Mouse (Mus musculus) testis, adult 2 months (tissue): ENCODE data around the gene Kirrel3. TPM values are rescaled to one million over a fixed set of nuclear protein-coding genes. Genes with fewer than 3 reads are reported as not detected.

Source experiments
- H3K27ac ChIP-seq: fragments of 200-500 bp; 2 replicates; pipeline ENCODE4 v1.5.1; 2012; ENCODE audit warnings: low read depth, low read length; ENCODE audit not compliant: control insufficient read depth, insufficient read depth
- H3K27me3 ChIP-seq: fragments of 200-500 bp; 2 replicates; pipeline ENCODE4 v1.6.1; 2012; ENCODE audit warnings: mild to moderate bottlenecking, low read length, moderate library complexity; ENCODE audit not compliant: control insufficient read depth, insufficient read depth
- H3K36me3 ChIP-seq: fragments of 200-500 bp; 2 replicates; pipeline ENCODE4 v1.6.1; 2012; ENCODE audit warnings: mild to moderate bottlenecking, low read length; ENCODE audit not compliant: control insufficient read depth, insufficient read depth
- H3K4me1 ChIP-seq: fragments of 200-500 bp; 2 replicates; pipeline ENCODE4 v1.6.1; 2012; ENCODE audit warnings: low read length; ENCODE audit not compliant: control insufficient read depth, insufficient read depth
- H3K4me3 ChIP-seq: fragments of 200-500 bp; 2 replicates; pipeline ENCODE4 v1.5.1; 2012; ENCODE audit warnings: low read depth, mild to moderate bottlenecking, low read length, moderate library complexity, mixed read lengths; ENCODE audit not compliant: control insufficient read depth
- CTCF ChIP-seq: fragments of 200-500 bp; IDR thresholded peaks from 2 replicates; pipeline ENCODE4 v1.5.1; 2012; ENCODE audit warnings: low read depth, mild to moderate bottlenecking, inconsistent platforms, low read length, moderate library complexity; ENCODE audit not compliant: control insufficient read depth, insufficient read depth, insufficient replicate concordance
- POLR2A ChIP-seq: fragments of 200-500 bp; IDR thresholded peaks from 2 replicates; pipeline ENCODE4 v1.6.1; 2012; ENCODE audit warnings: low read depth, mild to moderate bottlenecking, inconsistent platforms, low read length, moderate library complexity; ENCODE audit not compliant: control insufficient read depth
- polyA plus RNA-seq: library from polyadenylated mRNA; depleted of rRNA; stranded (reverse); fragments of >200 nt; gene quantifications from 2 replicates; pipeline ENCODE4 v1.2.3, GENCODE M21; 2012

The Kirrel3 gene
- polyA plus RNA-seq, 1 experiment = 0.10 TPM

DNA sequence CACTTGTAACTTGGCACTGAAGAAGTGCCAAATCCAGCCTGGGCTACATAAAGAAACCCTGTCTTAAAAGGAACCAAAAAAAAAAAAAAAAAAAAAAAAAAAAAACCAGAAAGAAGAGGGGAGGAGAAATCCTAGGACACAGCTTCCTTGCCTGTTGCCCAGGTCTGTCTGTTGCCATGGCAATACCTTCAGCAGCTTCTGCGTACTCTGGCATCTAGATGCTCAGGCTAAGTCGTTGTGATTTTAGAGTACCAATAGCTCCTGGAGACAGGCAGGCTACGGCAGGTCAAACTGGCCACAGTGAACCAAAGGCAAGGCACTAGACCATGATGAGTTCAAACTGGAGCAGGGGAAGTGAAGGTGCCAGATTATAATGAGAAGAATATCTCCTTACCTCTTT, 568.0 kb downstream of the Kirrel3 start:
- H3K4me1 ChIP-seq = peaks cover 4% of the 10 kb centered on the region
- H3K27me3 ChIP-seq = no peaks in the 10 kb centered on the region
- H3K27ac ChIP-seq = no peak overlapping the region
- no peak for TF ChIP-seq POLR2A
- TF ChIP-seq CTCF = no peak
- peak overlapping the region; percentile 75 for H3K4me3 ChIP-seq
- H3K36me3 ChIP-seq = no peaks in the 10 kb centered on the region

DNA sequence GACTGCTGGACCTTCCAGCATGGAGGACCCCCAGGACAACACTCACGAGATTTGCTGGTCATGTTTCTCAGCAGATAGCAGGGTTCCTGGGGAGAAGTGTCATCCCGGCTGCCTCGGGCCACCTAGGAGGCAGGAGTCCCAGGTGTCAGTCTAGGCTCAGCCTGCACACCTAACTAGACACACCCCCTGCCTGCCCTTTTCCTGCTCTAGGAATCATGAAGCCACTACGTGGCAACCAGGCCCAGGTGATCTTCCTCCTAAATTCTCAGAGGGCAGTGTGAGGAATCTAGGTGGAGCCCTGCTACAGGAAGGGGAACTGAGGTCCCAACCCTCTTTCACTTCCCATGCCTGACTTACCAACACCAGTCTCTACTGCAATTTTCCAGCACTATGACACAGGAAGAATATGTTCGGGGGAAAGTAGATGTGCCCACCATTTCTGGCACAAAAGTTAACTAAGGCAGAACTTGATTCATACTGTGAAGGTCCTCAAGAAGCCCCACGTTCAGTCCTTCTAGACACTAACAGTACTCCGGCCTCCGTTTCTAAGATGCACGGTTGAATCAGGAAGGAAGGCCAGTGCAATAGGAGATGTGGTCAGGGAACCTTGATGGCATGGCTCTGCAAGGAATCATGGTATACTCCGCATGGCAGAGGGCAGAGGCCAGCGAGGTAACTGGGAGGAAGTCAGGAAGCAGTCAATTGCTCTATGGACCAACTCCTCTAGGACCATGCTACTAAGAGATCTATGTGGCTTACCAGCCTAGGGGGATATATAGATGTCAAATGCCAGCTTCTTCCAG, 570.0 kb downstream of the Kirrel3 start:
- H3K4me3 ChIP-seq = no peak overlapping the region
- no peaks in the 10 kb centered on the region for H3K27me3 ChIP-seq
- TF ChIP-seq POLR2A (no peak), CTCF (no peak)
- no peak overlapping the region for H3K27ac ChIP-seq
- H3K36me3 ChIP-seq = no peaks in the 10 kb centered on the region
- peaks cover 4% of the 10 kb centered on the region for H3K4me1 ChIP-seq

DNA sequence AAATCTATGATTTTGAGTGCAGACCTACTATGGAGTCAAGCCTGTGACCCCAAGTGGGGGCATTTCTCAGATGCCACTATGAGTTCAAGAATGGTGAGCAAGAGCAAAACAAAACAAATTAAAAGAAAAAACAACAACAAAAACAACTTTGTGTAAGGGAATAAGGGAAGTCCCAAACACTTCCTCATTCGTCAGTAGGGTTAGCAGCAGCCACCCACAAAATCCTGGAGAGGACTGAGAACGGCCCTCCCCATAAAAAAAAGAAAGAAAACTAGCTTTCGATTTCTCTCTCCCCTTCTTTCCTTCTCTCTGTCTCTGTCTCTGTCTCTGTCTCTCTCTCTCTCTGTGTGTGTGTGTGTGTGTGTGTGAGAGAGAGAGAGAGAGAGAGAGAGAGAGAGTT, 570.9 kb downstream of the Kirrel3 start:
- H3K27ac ChIP-seq = no peak overlapping the region
- H3K4me1 ChIP-seq = peaks cover 4% of the 10 kb centered on the region
- no peak overlapping the region for H3K4me3 ChIP-seq
- H3K36me3 ChIP-seq = no peaks in the 10 kb centered on the region
- H3K27me3 ChIP-seq = no peaks in the 10 kb centered on the region
- no peak for TF ChIP-seq POLR2A
- no peak for TF ChIP-seq CTCF

DNA sequence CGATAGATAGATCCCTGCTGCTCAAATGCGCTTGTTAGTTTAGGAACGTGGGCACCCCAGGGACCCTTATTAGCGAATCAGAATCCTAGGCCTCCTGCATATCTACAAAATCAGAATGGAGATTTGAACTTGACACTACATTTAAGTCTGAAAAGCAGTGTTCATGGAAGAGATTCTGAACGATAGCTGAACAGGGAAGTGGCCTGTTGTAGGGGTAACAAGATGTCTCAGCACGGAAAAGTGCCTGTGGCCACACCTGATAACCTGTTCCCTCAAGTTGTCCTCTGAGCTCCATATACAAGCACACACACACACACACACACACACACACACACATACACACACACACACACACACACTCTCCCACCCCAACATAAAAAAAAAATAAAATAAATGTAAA, 571.9 kb downstream of the Kirrel3 start:
- Histone ChIP-seq H3K27ac (no peak overlapping the region), H3K4me3 (no peak overlapping the region), H3K36me3 (no peaks in the 10 kb centered on the region), H3K27me3 (no peaks in the 10 kb centered on the region), H3K4me1 (peaks cover 3% of the 10 kb centered on the region)
- TF ChIP-seq CTCF (no peak), POLR2A (no peak)

DNA sequence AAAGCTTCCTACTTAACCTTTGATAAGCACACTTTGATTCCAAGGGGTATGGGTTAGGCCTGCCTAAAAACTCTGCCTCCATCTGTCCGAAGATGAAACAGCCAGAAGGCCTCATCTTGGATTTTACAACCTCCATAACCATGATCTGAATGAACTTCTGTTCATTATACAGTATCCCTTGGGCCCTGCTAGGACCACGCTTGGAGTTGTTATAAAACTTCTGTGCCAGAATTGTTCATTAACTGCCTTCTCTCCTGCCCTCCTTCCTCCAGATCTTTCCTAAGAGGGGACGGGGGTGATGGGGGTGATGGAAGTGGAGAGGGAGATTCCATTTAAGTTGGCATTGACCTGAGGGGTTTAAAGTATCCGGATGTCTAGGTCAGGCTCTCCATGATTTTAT, 572.5 kb downstream of the Kirrel3 start:
- peaks cover 1% of the 10 kb centered on the region; the same call in 1 of the 2 replicates for H3K4me1 ChIP-seq
- no peaks in the 10 kb centered on the region for H3K36me3 ChIP-seq
- H3K27me3 ChIP-seq = no peaks in the 10 kb centered on the region
- no peak for TF ChIP-seq CTCF
- TF ChIP-seq POLR2A = no peak
- H3K4me3 ChIP-seq = no peak overlapping the region
- no peak overlapping the region for H3K27ac ChIP-seq

DNA sequence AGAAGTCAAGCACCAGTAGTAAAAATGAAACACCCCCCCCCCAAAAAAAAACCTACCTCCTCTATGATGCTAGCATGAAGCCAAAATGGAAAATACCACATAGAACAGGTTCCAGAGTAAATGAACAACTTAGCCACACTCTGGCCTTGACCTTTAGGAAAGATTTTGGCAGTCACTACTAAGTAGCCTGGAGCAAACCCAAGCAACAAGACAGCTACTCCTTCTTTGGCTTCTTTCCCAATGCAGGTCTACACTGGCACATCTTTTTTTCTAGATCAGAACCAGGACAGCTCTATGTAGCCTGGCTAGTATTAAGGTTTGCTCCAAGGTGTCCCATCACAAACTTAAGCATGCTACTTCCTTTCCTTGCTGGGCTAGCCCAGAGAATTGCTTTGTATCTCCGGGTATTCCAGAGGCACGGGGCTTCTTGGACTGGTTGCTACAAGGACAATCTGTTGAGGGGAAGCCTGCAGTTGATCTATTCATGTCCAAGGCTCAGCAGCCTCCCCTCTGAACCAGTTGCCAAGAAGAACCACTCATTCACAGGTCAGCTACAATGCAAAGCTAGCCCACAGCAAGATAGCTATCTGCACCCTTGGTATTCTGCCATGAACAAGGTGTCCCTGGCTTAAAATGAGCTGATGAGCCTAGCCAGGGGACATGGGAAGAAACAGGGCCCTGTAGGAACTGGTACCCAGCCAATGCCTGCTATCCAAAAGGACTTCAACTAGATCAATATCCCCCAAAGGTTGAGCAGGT, 573.1 kb downstream of the Kirrel3 start:
- no peaks in the 10 kb centered on the region for H3K36me3 ChIP-seq
- no peak overlapping the region for H3K4me3 ChIP-seq
- no peaks in the 10 kb centered on the region; the same call in 1 of the 2 replicates for H3K4me1 ChIP-seq
- H3K27me3 ChIP-seq = no peaks in the 10 kb centered on the region
- TF ChIP-seq CTCF (no peak), POLR2A (no peak)
- no peak overlapping the region for H3K27ac ChIP-seq

DNA sequence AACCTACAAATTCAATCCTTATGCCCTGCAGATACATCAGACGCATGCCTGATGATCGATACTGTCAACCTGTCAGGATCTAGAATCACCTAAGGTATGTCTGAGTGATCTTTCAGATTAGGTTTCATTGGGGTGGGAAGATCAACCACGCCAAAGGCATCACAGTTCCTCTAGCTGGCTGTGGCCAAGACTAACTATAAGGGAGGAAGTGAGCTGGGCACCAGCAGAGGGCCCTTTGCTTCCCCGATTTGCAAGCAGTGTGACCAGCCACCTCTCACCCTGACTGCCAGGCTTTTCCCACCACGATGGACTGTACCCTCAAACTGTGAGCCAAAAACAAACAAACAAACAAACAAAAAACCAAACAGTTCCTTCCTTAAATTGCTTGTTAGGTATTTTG, 574.2 kb downstream of the Kirrel3 start:
- H3K27me3 ChIP-seq = no peaks in the 10 kb centered on the region
- no peaks in the 10 kb centered on the region; the same call in 1 of the 2 replicates for H3K4me1 ChIP-seq
- no peaks in the 10 kb centered on the region for H3K36me3 ChIP-seq
- no peak overlapping the region for H3K4me3 ChIP-seq
- H3K27ac ChIP-seq = no peak overlapping the region
- TF ChIP-seq POLR2A = no peak
- TF ChIP-seq CTCF = no peak
